9 mouse cellular contexts compared by ENCODE assay signal in genomic region chr17:67303326-67304099, GRCm38 (mm10). TPM values are rescaled to one million over a fixed set of nuclear protein-coding genes. Genes with fewer than 3 reads are reported as not detected.
DNase-seq lines count a peak whose midpoint lies in the region; ATAC-seq and TF ChIP-seq lines count a peak whose summit lies in the region.
"Had no signal": no experiment of that assay in that cellular context is flagged by ENCODE, and none has a peak within 500 bp of the region (broad histone marks: within the 10 kb centered on the region; RNA-seq: fewer than 3 reads in every experiment).

No protein-coding gene starts in this region.

- intact Hi-C loops in left cerebral cortex, postnatal 10 days (cut with DNase I), result no loop called here
- intact Hi-C loops in gastrocnemius, postnatal 36 days (cut with DNase I), result no loop called here

- peak; percentile 58 for DNase-seq in adrenal gland, postnatal 14 days
- DNase-seq in adrenal gland, adult (ENCODE audit: inconsistent age in 2 of 2, low spot score in 1 of 2), result no peak
- no peak for DNase-seq in neural tube, embryonic 10.5 days (ENCODE audit: extremely low spot score, low spot score)
- peak; percentile 16 to 78 for DNase-seq in left cerebral cortex, postnatal 10 days (ENCODE audit: extremely low spot score in 1 of 2, low spot score in 2 of 2)
- DNase-seq in gastrocnemius, postnatal 36 days, result no peak
- no peak for DNase-seq in thymus, adult 2 months

- H3K27ac ChIP-seq in neural tube, embryonic 13.5 days (replicated peaks), result peak overlapping the region; percentile 49; the same call in 1 of the 2 replicates
- H3K27ac ChIP-seq in stomach, embryonic 16.5 days (ENCODE audit: low read length), result no peak overlapping the region
- H3K27ac ChIP-seq in thymus, adult 2 months (ENCODE audit: control insufficient read depth, insufficient read depth, low read length), result no peak overlapping the region
- H3K27ac ChIP-seq: left cerebral cortex, adult 2 months had no signal

- no peak for TF ChIP-seq POLR2A in thymus, adult 2 months (IDR thresholded peaks at IDR 0.05; ENCODE audit: control insufficient read depth, extremely low read depth, insufficient read depth, low read length, poor library complexity)

- H3K9me3 ChIP-seq in neural tube, embryonic 13.5 days, result no peaks in the 10 kb centered on the region
- H3K9me3 ChIP-seq in stomach, embryonic 16.5 days (replicated peaks; ENCODE audit: control insufficient read depth, low read length), result no peaks in the 10 kb centered on the region

- H3K4me3 ChIP-seq in neural tube, embryonic 13.5 days, result no peak overlapping the region
- H3K4me3 ChIP-seq in stomach, embryonic 16.5 days (replicated peaks; ENCODE audit: low read length), result no peak overlapping the region
- no peak overlapping the region for H3K4me3 ChIP-seq in thymus, adult 2 months (ENCODE audit: control insufficient read depth, insufficient read depth, low read length)
- H3K4me3 ChIP-seq: left cerebral cortex, adult 2 months had no signal

- H3K4me2 ChIP-seq in neural tube, embryonic 13.5 days, result no peak overlapping the region
- no peak overlapping the region for H3K4me2 ChIP-seq in stomach, embryonic 16.5 days (ENCODE audit: low read depth, low read length)

- 76% methylated on average over 18 of the region's 18 CpGs for WGBS in neural tube, embryonic 13.5 days
- 69% methylated on average over 18 of the region's 18 CpGs for WGBS in stomach, embryonic 16.5 days
- WGBS in thymus, adult 2 months, result 92% methylated on average over 18 of the region's 18 CpGs

- no peak overlapping the region for H3K9ac ChIP-seq in neural tube, embryonic 13.5 days
- H3K9ac ChIP-seq in stomach, embryonic 16.5 days (ENCODE audit: low read length), result no peak overlapping the region

- no peaks in the 10 kb centered on the region for H3K36me3 ChIP-seq in neural tube, embryonic 13.5 days
- H3K36me3 ChIP-seq in stomach, embryonic 16.5 days (ENCODE audit: control insufficient read depth, insufficient read depth, low read length), result no peaks in the 10 kb centered on the region
- H3K36me3 ChIP-seq in thymus, adult 2 months (ENCODE audit: control insufficient read depth, insufficient read depth, low read length), result no peaks in the 10 kb centered on the region

- H3K4me1 ChIP-seq in neural tube, embryonic 13.5 days (replicated peaks), result peaks cover 23% of the 10 kb centered on the region
- peaks cover 7% of the 10 kb centered on the region; the same call in 1 of the 2 replicates for H3K4me1 ChIP-seq in stomach, embryonic 16.5 days (ENCODE audit: control insufficient read depth, insufficient read depth, low read length)
- no peaks in the 10 kb centered on the region for H3K4me1 ChIP-seq in thymus, adult 2 months (replicated peaks; ENCODE audit: control insufficient read depth, insufficient read depth, low read length)

- TF ChIP-seq CTCF in thymus, adult 2 months (IDR thresholded peaks at IDR 0.05; ENCODE audit: borderline replicate concordance, control insufficient read depth, extremely low read depth, insufficient read depth, low read length, poor library complexity), result no peak

- no peak for ATAC-seq in neural tube, embryonic 13.5 days (ENCODE audit: low read depth)
- 0 out of 2 replicates have a peak, but pooled peaks have one; percentile 17 for ATAC-seq in stomach, embryonic 16.5 days (ENCODE audit: insufficient read depth, low FRiP score)

- no peaks in the 10 kb centered on the region for H3K27me3 ChIP-seq in neural tube, embryonic 13.5 days
- H3K27me3 ChIP-seq in stomach, embryonic 16.5 days (ENCODE audit: control insufficient read depth, insufficient read depth, low read length), result no peaks in the 10 kb centered on the region
- H3K27me3 ChIP-seq in thymus, adult 2 months (ENCODE audit: control insufficient read depth, insufficient read depth, low read length), result no peaks in the 10 kb centered on the region

RNA-seq across cellular contexts. Expression of gene Ptprm, which starts 50.7 kb away (rescaled TPM):
- 43.8 and 46.5 TPM in 2 replicates for total RNA-seq in adrenal gland, postnatal 14 days (2021)
- polyA plus RNA-seq in neural tube, embryonic 13.5 days (2015; fragmentation: Nextera tagmentation; extraction: Ambion mirVana), result 12.9 and 15.6 TPM in 2 replicates
- total RNA-seq in left cerebral cortex, postnatal 10 days (2021), result 10 to 100 TPM; 40.4 to 43.0 TPM
- 9.2 and 10.8 TPM in 2 replicates for polyA plus RNA-seq in stomach, embryonic 16.5 days (2015; fragmentation: Nextera tagmentation; extraction: Ambion mirVana)
- total RNA-seq in gastrocnemius, postnatal 36 days (2021), result 10 to 100 TPM; 19.9 to 22.4 TPM
- polyA plus RNA-seq in thymus, adult 2 months (2012; rRNA removed), result 4.0 and 4.4 TPM in 2 replicates

Comparison
In these comparisons a context has a peak if more than half of its experiments do, and no peak if none do; other contexts are left out.
1. DNase-seq: peak in adrenal gland, postnatal 14 days (single experiment) and left cerebral cortex, postnatal 10 days (2 of 2); none in adrenal gland, adult (0 of 2), neural tube, embryonic 10.5 days (single experiment), gastrocnemius, postnatal 36 days (0 of 2) and thymus, adult 2 months (single experiment).